Mouse (Mus musculus) hindbrain, postnatal 0 days (tissue): ENCODE data around the gene Aldh6a1. TPM values are rescaled to one million over a fixed set of nuclear protein-coding genes. Genes with fewer than 3 reads are reported as not detected.

ENCODE experiments used
- ATAC-seq: fragments of 200-750 bp; cut with Nextera tagmentation; 2 replicates; pipeline ENCODE4 v1.8.0; 2017; ENCODE audit warnings: mild to moderate bottlenecking, moderate TSS enrichment, moderate library complexity
- DNase-seq: peaks from one replicate; pipeline ENCODE4 v3.0.0-alpha.2; 2015; ENCODE audit warnings: low spot score
- H3K27ac ChIP-seq: fragments of 300-500 bp; sonication (generic); 2 replicates; pipeline ENCODE4 v1.5.1; 2014; ENCODE audit warnings: mild to moderate bottlenecking
- H3K27me3 ChIP-seq: fragments of 300-500 bp; sonication (generic); 2 replicates; pipeline ENCODE4 v1.6.1; 2014; ENCODE audit warnings: low read length, mixed read lengths; ENCODE audit not compliant: insufficient read depth
- H3K36me3 ChIP-seq: fragments of 300-500 bp; sonication (generic); 2 replicates; pipeline ENCODE4 v1.6.1; 2014; ENCODE audit warnings: low read length, mixed read lengths; ENCODE audit not compliant: insufficient read depth
- H3K4me1 ChIP-seq: fragments of 300-500 bp; sonication (generic); 2 replicates; pipeline ENCODE4 v1.6.1; 2014; ENCODE audit warnings: antibody characterized with exemption, low read length, mixed read lengths; ENCODE audit not compliant: insufficient read depth
- H3K4me2 ChIP-seq: fragments of 300-500 bp; sonication (generic); 2 replicates; pipeline ENCODE4 v1.6.1; 2014; ENCODE audit warnings: low read depth, mild to moderate bottlenecking, low read length, moderate library complexity, mixed read lengths
- H3K4me3 ChIP-seq: fragments of 300-500 bp; sonication (generic); 2 replicates; pipeline ENCODE4 v1.5.1; 2014; ENCODE audit warnings: low read length
- H3K9ac ChIP-seq: fragments of 300-500 bp; sonication (generic); replicated peaks from 2 replicates; pipeline ENCODE4 v1.6.1; 2014; ENCODE audit warnings: mild to moderate bottlenecking, low read length, moderate library complexity, mixed read lengths
- H3K9me3 ChIP-seq: fragments of 300-500 bp; sonication (generic); 2 replicates; pipeline ENCODE4 v1.6.1; 2016; ENCODE audit warnings: low read length, mixed read lengths
- CTCF ChIP-seq: IDR thresholded peaks from 2 replicates; pipeline ENCODE4 v1.5.1; 2016; ENCODE audit warnings: antibody characterized with exemption, control low read depth, low read depth
- WGBS: fragments of 180-500 bp; shearing (Covaris S2); extraction: QIAGEN DNeasy Blood & Tissue Kit; methylation state at CpG from one replicate; pipeline ENCODE4 v1.1.7; 2014; 5-methylcytosine and 5-hydroxymethylcytosine counted together
- polyA plus RNA-seq: library from polyadenylated mRNA; unstranded; fragments of >200 nt; fragmentation: Nextera tagmentation; extraction: Ambion mirVana; gene quantifications from 2 replicates; pipeline ENCODE4 v1.2.1, GENCODE M21; 2015
- total RNA-seq: library from RNA; depleted of rRNA; stranded (reverse); fragments of >200 nt; gene quantifications from 2 replicates; pipeline ENCODE4 v1.2.3, GENCODE M21; 2014

Gene Aldh6a1
- total and polyA plus RNA-seq, 2 experiments from 2014 or later: 37.5 to 46.5 TPM

GRCm38 (mm10) chr12:84396947-84397679 is 53.7 kb downstream of the Aldh6a1 start:
- WGBS: 89% methylated on average over 14 of the region's 14 CpGs
- no peak overlapping the region for H3K4me2 ChIP-seq
- H3K4me3 ChIP-seq: no peak overlapping the region
- no peaks in the 10 kb centered on the region for H3K36me3 ChIP-seq
- no peak overlapping the region for H3K9ac ChIP-seq
- TF ChIP-seq CTCF: no peak
- H3K4me1 ChIP-seq: no peaks in the 10 kb centered on the region
- no peaks in the 10 kb centered on the region for H3K27me3 ChIP-seq
- no peak overlapping the region for H3K27ac ChIP-seq
- DNase-seq: no peak
- no peaks in the 10 kb centered on the region for H3K9me3 ChIP-seq
- ATAC-seq: no peak

GRCm38 (mm10) chr12:84393847-84394246 is 57.0 kb downstream of the Aldh6a1 start:
- Histone ChIP-seq H3K4me1 (no peaks in the 10 kb centered on the region), H3K9me3 (no peaks in the 10 kb centered on the region), H3K4me3 (no peak overlapping the region), H3K4me2 (no peak overlapping the region), H3K27me3 (no peaks in the 10 kb centered on the region), H3K36me3 (no peaks in the 10 kb centered on the region), H3K27ac (no peak overlapping the region), H3K9ac (no peak overlapping the region)
- TF ChIP-seq CTCF: no peak
- ATAC-seq: no peak
- WGBS: 92% methylated on average over 5 of the region's 5 CpGs
- DNase-seq: no peak

- no peak overlapping the region for H3K9ac ChIP-seq
- ATAC-seq: no peak
- 95% methylated on average over 4 of the region's 4 CpGs for WGBS
- H3K9me3 ChIP-seq: no peaks in the 10 kb centered on the region
- H3K4me1 ChIP-seq: no peaks in the 10 kb centered on the region
- H3K36me3 ChIP-seq: 0 out of 2 replicates have a peak, but pooled peaks cover 4% of the 10 kb centered on the region
- no peak overlapping the region for H3K4me3 ChIP-seq
- no peak overlapping the region for H3K4me2 ChIP-seq
- no peaks in the 10 kb centered on the region for H3K27me3 ChIP-seq
- DNase-seq: no peak
- H3K27ac ChIP-seq: no peak overlapping the region
- TF ChIP-seq CTCF: no peak
Measured at GRCm38 (mm10) chr12:84392681-84393080, 58.1 kb downstream of the Aldh6a1 start.

GRCm38 (mm10) chr12:84390336-84390735 is 60.5 kb downstream of the Aldh6a1 start:
- H3K27me3 ChIP-seq: no peaks in the 10 kb centered on the region
- H3K4me3 ChIP-seq: no peak overlapping the region
- ATAC-seq (no peak), DNase-seq (no peak)
- no peaks in the 10 kb centered on the region for H3K9me3 ChIP-seq
- H3K4me1 ChIP-seq: no peaks in the 10 kb centered on the region
- 88% methylated on average over 6 of the region's 6 CpGs for WGBS
- H3K9ac ChIP-seq: no peak overlapping the region
- TF ChIP-seq CTCF: no peak
- no peak overlapping the region for H3K4me2 ChIP-seq
- H3K36me3 ChIP-seq: 0 out of 2 replicates have a peak, but pooled peaks cover 7% of the 10 kb centered on the region
- no peak overlapping the region for H3K27ac ChIP-seq

- DNase-seq (no peak), ATAC-seq (no peak)
- no peak for TF ChIP-seq CTCF
- H3K27me3 ChIP-seq: no peaks in the 10 kb centered on the region
- no peak overlapping the region for H3K4me2 ChIP-seq
- no peaks in the 10 kb centered on the region for H3K9me3 ChIP-seq
- H3K4me3 ChIP-seq: no peak overlapping the region
- 75% methylated on average over 14 of the region's 14 CpGs for WGBS
- H3K27ac ChIP-seq: no peak overlapping the region
- H3K9ac ChIP-seq: no peak overlapping the region
- no peaks in the 10 kb centered on the region for H3K4me1 ChIP-seq
- H3K36me3 ChIP-seq: 0 out of 2 replicates have a peak, but pooled peaks cover 9% of the 10 kb centered on the region
Measured at GRCm38 (mm10) chr12:84388774-84389400, 61.9 kb downstream of the Aldh6a1 start.

- Histone ChIP-seq H3K4me3 (no peak overlapping the region), H3K4me1 (no peaks in the 10 kb centered on the region), H3K9ac (no peak overlapping the region), H3K9me3 (no peaks in the 10 kb centered on the region), H3K27me3 (no peaks in the 10 kb centered on the region), H3K36me3 (0 out of 2 replicates have a peak, but pooled peaks cover 9% of the 10 kb centered on the region), H3K4me2 (no peak overlapping the region), H3K27ac (no peak overlapping the region)
- DNase-seq (no peak), ATAC-seq (no peak)
- WGBS: 83% methylated on average over 8 of the region's 8 CpGs
- no peak for TF ChIP-seq CTCF
Measured at GRCm38 (mm10) chr12:84388097-84388496, 62.7 kb downstream of the Aldh6a1 start.

- no peak for TF ChIP-seq CTCF
- Histone ChIP-seq H3K4me3 (no peak overlapping the region), H3K27me3 (no peaks in the 10 kb centered on the region), H3K36me3 (peaks cover 14% of the 10 kb centered on the region; the same call in 1 of the 2 replicates), H3K9ac (no peak overlapping the region), H3K4me2 (no peak overlapping the region), H3K9me3 (no peaks in the 10 kb centered on the region), H3K27ac (no peak overlapping the region), H3K4me1 (no peaks in the 10 kb centered on the region)
- WGBS: 95% methylated on average over 4 of the region's 4 CpGs
- DNase-seq (no peak), ATAC-seq (no peak)
Measured at GRCm38 (mm10) chr12:84385408-84385807, 65.4 kb downstream of the Aldh6a1 start.
